Mouse (Mus musculus): Measurements from ENCODE around the gene Unc79.

Unc79 gene

GRCm38 (mm10) chr12:103128914-103129313 lies 180.3 kb downstream of the Unc79 start:
- DNase-seq (ENCODE audit: low spot score): no peak

GRCm38 (mm10) chr12:103129395-103130248 lies 181.0 kb downstream of the Unc79 start:
- no peak for DNase-seq (ENCODE audit: low spot score)

- DNase-seq (ENCODE audit: low spot score): no peak
Observed at GRCm38 (mm10) chr12:103131419-103131818, 182.8 kb downstream of the Unc79 start.

GRCm38 (mm10) chr12:103142550-103143010 lies 193.9 kb downstream of the Unc79 start:
- peak; percentile 65 for DNase-seq (ENCODE audit: low spot score)

- peak; percentile 46 for DNase-seq (ENCODE audit: low spot score)
Observed at GRCm38 (mm10) chr12:103143798-103144565, 195.3 kb downstream of the Unc79 start.

- DNase-seq (ENCODE audit: low spot score): no peak
Observed at GRCm38 (mm10) chr12:103150247-103150646, 201.6 kb downstream of the Unc79 start.

GRCm38 (mm10) chr12:103154927-103155326 lies 206.3 kb downstream of the Unc79 start:
- no peak for DNase-seq (ENCODE audit: low spot score)

- DNase-seq (ENCODE audit: low spot score): no peak
Observed at GRCm38 (mm10) chr12:103155406-103155805, 206.7 kb downstream of the Unc79 start.

- no peak for DNase-seq (ENCODE audit: low spot score)
Observed at GRCm38 (mm10) chr12:103157129-103157910, 208.7 kb downstream of the Unc79 start.

GRCm38 (mm10) chr12:103159016-103159415 lies 210.4 kb downstream of the Unc79 start:
- no peak for DNase-seq (ENCODE audit: low spot score)

- no peak for DNase-seq (ENCODE audit: low spot score)
Observed at GRCm38 (mm10) chr12:103160721-103161120, 212.1 kb downstream of the Unc79 start.

GRCm38 (mm10) chr12:103163596-103163995 lies 214.9 kb downstream of the Unc79 start:
- DNase-seq (ENCODE audit: low spot score): no peak

- no peak for DNase-seq (ENCODE audit: low spot score)
Observed at GRCm38 (mm10) chr12:103164101-103165030, 215.7 kb downstream of the Unc79 start.

- DNase-seq (ENCODE audit: low spot score): no peak
Observed at GRCm38 (mm10) chr12:103168892-103169291, 220.2 kb downstream of the Unc79 start.

- DNase-seq (ENCODE audit: low spot score): no peak
Observed at GRCm38 (mm10) chr12:103183057-103183456, 234.4 kb downstream of the Unc79 start.

- no peak for DNase-seq (ENCODE audit: low spot score)
Observed at GRCm38 (mm10) chr12:103187020-103187419, 238.4 kb downstream of the Unc79 start.

- DNase-seq (ENCODE audit: low spot score): no peak
Observed at GRCm38 (mm10) chr12:103188223-103188622, 239.6 kb downstream of the Unc79 start.

- peak; percentile 78 for DNase-seq (ENCODE audit: low spot score)
Observed at GRCm38 (mm10) chr12:103189771-103190170, 241.1 kb downstream of the Unc79 start.

GRCm38 (mm10) chr12:103192996-103193395 lies 244.3 kb downstream of the Unc79 start:
- DNase-seq (ENCODE audit: low spot score): no peak

GRCm38 (mm10) chr12:103202592-103203544 lies 254.2 kb downstream of the Unc79 start:
- DNase-seq (ENCODE audit: low spot score): peak; percentile 49
